Mouse (Mus musculus) left cerebral cortex, adult 2 months (tissue): Measurements from ENCODE around the gene Mettl25. TPM values are rescaled to one million over a fixed set of nuclear protein-coding genes. Genes with fewer than 3 reads are reported as not detected.

Source experiments
- DNase-seq, 2 experiments: peaks; one replicate each; pipeline ENCODE4 v3.0.0; 2021 to 2022; ENCODE audit warnings: low spot score in 2 of 2, mixed read lengths in 1 of 2; ENCODE audit errors: extremely low spot score in 1 of 2
- H3K27ac ChIP-seq: fragments of 200-600 bp; 2 replicates; pipeline ENCODE4 v1.8.1; 2022
- H3K4me3 ChIP-seq: fragments of 200-600 bp; 2 replicates; pipeline ENCODE4 v1.8.1; 2022
- CTCF ChIP-seq: fragments of 200-600 bp; IDR thresholded peaks from 2 replicates; pipeline ENCODE4 v1.8.1; 2022; ENCODE audit warnings: antibody characterized with exemption, mild to moderate bottlenecking, moderate library complexity
- intact Hi-C: fragments of 180-260 bp; cut with DNase I; formaldehyde crosslinking; loops from one replicate; pipeline ENCODE4 v1.15.1; 2025
- total RNA-seq, 2 experiments: library from RNA; stranded (reverse); gene quantifications; 2 replicates each; pipeline ENCODE4 v1.2.3; 2021

The Mettl25 gene
- total RNA-seq, 2 experiments from 2014 or later, result 8.4 to 9.6 TPM

- no peak overlapping the region for H3K4me3 ChIP-seq
- intact Hi-C loops, result no loop called here
- no peak for DNase-seq
- no peak overlapping the region for H3K27ac ChIP-seq
- no peak for TF ChIP-seq CTCF
These were observed 99.4 kb downstream of the Mettl25 start for GRCm38 (mm10) chr10:105741736-105742135.

GRCm38 (mm10) chr10:105738942-105739341 lies 102.2 kb downstream of the Mettl25 start:
- H3K27ac ChIP-seq, result no peak overlapping the region
- no peak overlapping the region for H3K4me3 ChIP-seq
- TF ChIP-seq CTCF, result no peak
- no peak for DNase-seq
- intact Hi-C loops, result no loop called here

- no peak overlapping the region for H3K4me3 ChIP-seq
- no peak for DNase-seq
These were observed 113.4 kb downstream of the Mettl25 start for GRCm38 (mm10) chr10:105727798-105728197.

DNA sequence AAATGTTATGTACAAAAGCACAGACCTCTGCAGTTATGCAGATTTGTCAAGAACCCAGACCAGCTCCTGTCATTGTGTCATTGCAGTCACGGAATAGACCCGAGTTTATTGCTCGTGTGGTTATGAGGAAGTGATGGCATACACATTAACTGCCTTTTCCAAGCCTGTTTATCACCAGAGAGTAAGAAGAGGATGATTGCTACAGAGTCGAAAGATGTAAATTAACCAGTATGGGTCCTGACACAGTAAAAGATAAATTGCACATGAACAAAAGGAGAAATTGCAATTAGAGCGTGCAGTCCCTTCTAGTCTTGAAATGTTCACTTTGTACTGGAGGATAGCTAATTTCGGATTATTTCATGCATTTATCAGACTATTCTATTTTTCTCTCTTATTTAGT lies 113.8 kb downstream of the Mettl25 start:
- intact Hi-C loops, result no loop called here
- no peak for TF ChIP-seq CTCF
- Histone ChIP-seq H3K27ac (no peak overlapping the region), H3K4me3 (no peak overlapping the region)
- no peak for DNase-seq

More at GRCm38 (mm10) chr10:105727798-105728197, 113.4 kb downstream of the Mettl25 start:
- H3K27ac ChIP-seq, result no peak overlapping the region
- intact Hi-C loops, result no loop called here
- TF ChIP-seq CTCF, result no peak

DNA sequence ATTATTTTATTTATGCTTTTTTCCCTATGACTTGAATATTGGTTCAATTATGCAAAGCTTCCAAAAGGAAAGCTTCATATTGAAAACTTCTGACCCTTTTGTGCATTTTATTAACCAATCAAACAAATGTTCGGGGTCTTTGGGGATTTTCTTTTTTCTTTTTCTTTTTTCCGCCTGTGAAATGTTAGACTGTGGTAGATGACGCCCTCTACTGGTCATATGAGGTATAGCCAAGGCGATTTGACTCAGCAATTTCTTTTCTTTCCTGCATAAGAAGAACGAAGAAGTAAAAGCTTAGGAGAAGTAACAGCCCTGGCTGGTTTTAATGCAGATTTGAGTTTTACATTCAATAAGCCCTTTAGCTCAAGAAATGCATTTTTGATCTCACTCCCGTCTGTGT lies 126.3 kb downstream of the Mettl25 start:
- peak; percentile 88 for TF ChIP-seq CTCF
- DNase-seq, result peak; percentile 9 to 13
- intact Hi-C loops, result loop anchor here (2.0 to 5.0 kb wide), 3 partner anchors 140 to 1933 kb away; partner anchors contain the start of gene Tmtc2

DNA sequence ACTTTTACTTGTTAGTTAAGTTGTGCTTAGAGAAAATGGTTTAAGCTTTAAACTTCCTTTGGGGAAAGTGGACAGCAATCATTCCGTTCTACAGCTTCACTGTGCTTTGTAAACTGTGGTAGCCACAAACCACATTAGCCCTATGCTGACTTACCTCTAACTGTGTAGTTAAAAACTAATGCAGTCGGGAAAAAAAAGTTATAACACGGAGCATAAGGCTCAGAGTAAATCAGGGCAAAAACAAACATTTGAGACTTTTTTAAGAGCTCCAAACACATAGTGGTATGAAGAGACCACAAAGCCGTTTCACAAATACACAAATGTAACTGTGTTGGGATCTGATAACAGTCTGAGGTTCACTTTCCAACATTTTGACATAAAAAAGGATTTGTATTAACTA lies 126.8 kb downstream of the Mettl25 start:
- no peak for DNase-seq
- intact Hi-C loops, result loop anchor here (2.0 to 5.0 kb wide), 3 partner anchors 140 to 1932 kb away; partner anchors contain the start of gene Tmtc2
- Histone ChIP-seq H3K4me3 (no peak overlapping the region), H3K27ac (no peak overlapping the region)
- no peak for TF ChIP-seq CTCF

More for the DNA sequence above, 126.3 kb downstream of the Mettl25 start:
- Histone ChIP-seq H3K27ac (no peak overlapping the region), H3K4me3 (no peak overlapping the region)

DNA sequence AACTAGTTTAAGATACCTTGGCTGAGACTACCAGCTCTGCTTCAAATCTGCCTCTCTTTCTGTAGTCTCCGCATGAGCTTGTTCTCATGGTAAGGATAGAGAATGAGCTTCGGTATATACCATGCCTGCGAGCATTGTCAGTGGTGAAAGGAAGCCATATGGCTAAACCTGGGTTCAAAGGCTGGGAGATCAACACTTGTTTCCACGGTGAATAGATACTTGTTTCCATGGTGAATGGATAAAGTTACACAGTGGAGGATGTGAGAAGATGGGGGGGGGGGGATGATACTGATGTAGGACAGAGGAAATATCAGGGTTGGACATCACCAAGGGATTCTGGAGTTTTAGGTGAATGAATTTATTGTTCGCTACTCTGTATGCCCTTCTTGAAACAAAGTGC lies 128.0 kb downstream of the Mettl25 start:
- intact Hi-C loops, result loop anchor here (5.0 kb wide), 2 partner anchors 1731 to 1931 kb away; no protein-coding TSS in a partner anchor
- Histone ChIP-seq H3K27ac (no peak overlapping the region), H3K4me3 (no peak overlapping the region)
- no peak for DNase-seq
- no peak for TF ChIP-seq CTCF

Other genes starting within 250 kb of the Mettl25 start
- 10 to 100 TPM; 18.4 to 21.8 TPM for gene Ccdc59, start 313 bp downstream of the Mettl25 start, total RNA-seq